Mouse (Mus musculus) testis, adult 10 weeks (tissue): ENCODE data around the gene Smpdl3b. TPM values are rescaled to one million over a fixed set of nuclear protein-coding genes. Genes with fewer than 3 reads are reported as not detected.

Experiments
- polyA plus RNA-seq: library from polyadenylated mRNA; stranded (reverse); fragments of 350-450 nt; fragmentation: Illumina TruSeq; extraction: RNeasy Lipid Tissue Mini Kit (QIAGEN cat#74804); gene quantifications from one replicate; pipeline ENCODE4 v1.2.3, GENCODE M21; 2014; ENCODE audit warnings: low read depth, low replicate concordance

Smpdl3b gene
- polyA plus RNA-seq = 2.4 TPM

DNA sequence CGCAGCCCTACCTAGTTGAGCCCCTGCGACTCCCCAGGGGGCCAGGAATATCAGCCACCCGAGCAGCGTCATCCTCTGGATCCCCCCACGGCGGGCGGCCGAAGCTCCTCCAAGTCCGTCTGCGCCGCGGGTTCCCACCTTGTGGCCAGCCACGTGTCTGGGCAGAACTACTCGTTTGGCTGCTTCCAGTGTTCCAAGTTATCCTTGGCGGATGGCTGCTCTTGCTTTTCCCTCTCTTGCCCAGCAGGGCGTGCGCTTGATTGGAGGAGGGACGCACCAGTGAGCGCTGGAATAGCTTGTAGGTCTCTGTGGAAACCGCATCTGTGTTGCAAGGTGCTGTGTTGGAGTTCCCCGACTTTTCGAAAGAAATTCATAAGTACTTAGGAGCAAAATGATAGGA lies at the start of gene Smpdl3b:
Gene Smpdl3b (minus strand): TSS at position 279 of the 400 bp plus-strand sequence.

DNA sequence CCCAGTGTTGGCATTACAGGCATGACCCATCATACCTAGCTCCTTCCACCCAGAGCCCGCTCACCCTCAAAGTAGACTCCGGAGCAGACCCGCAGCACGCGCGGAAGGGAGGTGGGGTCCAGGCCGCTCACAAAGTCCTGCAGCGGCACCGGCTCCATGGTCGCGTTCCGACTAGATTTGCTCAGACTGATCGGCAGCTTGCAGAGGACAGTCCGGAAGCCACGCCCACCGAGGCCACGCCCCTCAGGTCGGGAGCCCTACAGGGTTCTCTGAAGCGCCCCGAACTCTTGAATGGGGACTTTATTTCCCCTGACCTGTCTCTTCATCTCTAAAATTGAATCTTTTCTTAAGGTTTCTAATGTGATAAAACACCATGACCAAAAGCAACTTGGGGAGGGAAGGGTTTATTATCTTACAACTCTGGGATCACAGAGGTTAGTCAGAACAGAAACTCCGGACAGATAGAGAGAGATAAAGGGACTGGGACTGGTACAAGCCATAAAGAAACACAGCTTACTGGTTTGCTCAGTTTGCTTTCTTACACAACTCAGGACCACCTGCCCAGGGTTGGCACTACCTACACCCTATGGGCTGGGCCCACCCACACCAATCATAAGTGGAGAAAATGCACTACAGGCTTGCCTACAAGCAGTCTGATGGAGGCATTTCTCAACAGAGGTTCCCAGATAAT lies 39.3 kb upstream of the Smpdl3b start, which contains the start of gene Themis2:
Gene Themis2 (minus strand): TSS at position 192 of the 691 bp plus-strand sequence.

DNA sequence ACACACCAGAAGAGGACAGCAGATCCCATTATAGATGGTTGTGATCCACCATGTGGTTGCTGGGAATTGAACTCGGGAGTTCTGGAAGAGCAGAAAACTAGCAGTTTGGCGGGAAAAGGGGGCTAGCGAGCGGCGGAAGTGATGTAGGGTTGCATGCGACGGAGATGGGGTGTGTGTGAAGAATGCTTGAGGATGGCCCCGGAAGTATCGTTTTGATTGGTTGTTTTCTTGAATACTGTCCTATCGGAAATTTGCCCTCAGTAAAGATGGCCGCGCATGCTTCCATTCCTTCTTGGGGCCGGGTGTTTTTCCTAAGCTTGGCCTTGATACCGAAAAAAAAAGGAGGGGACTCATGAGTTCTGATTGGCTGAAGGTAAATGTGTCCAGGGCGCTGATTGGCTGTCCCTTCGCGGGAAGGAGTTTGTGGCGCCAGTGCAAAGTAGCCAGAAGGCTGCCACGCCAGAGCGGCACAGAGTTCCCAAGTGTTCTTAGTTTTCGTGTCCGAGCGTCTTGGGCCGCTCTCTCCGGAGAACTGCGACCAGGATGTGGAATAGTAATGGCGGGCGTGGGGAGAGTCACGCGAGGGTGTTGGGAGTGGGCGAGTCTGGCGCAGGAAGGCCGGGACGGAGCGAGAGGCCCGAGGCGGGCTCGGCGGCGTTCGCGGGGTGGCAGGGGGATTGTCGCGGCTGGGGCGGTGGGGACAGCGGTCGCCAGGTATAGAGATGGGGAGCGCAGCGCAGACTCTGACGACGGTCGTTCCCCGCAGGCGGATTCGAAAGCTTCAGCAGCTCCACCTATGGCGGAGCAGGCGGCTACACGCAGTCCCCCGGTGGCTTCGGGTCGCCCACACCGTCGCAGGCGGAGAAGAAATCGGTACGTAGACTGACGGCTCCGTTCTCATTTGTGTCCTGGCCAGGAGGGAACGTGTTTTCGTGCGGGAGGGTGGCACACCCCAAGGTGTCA lies 11.1 kb upstream of the Smpdl3b start, which contains the start of gene Rpa2:
Gene Rpa2 (plus strand): TSS at position 419 of the 963 bp plus-strand sequence.

DNA sequence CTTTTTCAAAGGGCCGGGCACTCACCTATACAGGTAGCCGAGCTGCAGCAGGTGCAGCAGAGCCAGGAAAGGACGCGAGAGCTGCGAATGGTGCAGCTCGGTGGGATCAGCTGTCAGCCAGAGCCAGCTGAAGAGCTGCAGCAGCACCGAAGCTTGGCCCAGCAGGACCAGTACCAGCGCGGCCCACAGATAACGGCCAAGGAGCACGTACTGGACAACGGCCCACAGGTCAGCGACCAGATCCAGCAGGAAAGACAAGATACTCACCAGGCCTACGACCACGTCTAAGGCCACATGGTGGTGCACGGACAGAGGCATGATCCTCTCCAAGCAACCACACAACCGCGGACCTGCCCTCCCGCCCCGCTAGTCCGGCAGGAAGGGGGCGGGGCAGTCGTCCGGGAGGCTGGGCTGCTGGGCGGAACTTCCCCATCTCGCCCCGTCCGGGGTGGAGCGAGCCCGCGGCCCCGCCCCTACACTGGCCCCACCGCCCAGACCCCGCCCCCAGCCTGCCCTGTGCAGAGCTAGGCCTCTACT lies 24.8 kb downstream of the Smpdl3b start, which contains the start of gene Xkr8:
Gene Xkr8 (minus strand): TSS at position 399 of the 537 bp plus-strand sequence.

Other genes starting within 250 kb of the Smpdl3b start
- 2.8 TPM for gene Sesn2, start 246.8 kb downstream of the Smpdl3b start, polyA plus RNA-seq
- 403 TPM for gene Atpif1, start 223.6 kb downstream of the Smpdl3b start, polyA plus RNA-seq
- 171 TPM for gene Dnajc8, start 221.7 kb downstream of the Smpdl3b start, polyA plus RNA-seq
- 0.20 TPM for gene Ptafr, start 193.2 kb downstream of the Smpdl3b start, polyA plus RNA-seq
- gene Eya3, start 118.3 kb downstream of the Smpdl3b start, polyA plus RNA-seq = 72.4 TPM
- gene Xkr8, start 24.7 kb downstream of the Smpdl3b start, polyA plus RNA-seq = 8.4 TPM
- gene Rpa2, start 11.1 kb upstream of the Smpdl3b start, polyA plus RNA-seq = 11.9 TPM
- 0.18 TPM for gene Themis2, start 39.1 kb upstream of the Smpdl3b start, polyA plus RNA-seq
- gene Ppp1r8, start 85.9 kb upstream of the Smpdl3b start, polyA plus RNA-seq = 9.0 TPM
- 68.1 TPM for gene Stx12, start 127.3 kb upstream of the Smpdl3b start, polyA plus RNA-seq
- gene Fam76a, start 165.3 kb upstream of the Smpdl3b start, polyA plus RNA-seq = 330 TPM
- 0.29 TPM for gene Fgr, start 216.8 kb upstream of the Smpdl3b start, polyA plus RNA-seq